Mouse (Mus musculus): Measurements from ENCODE around the gene Serac1. TPM values are rescaled to one million over a fixed set of nuclear protein-coding genes. Genes with fewer than 3 reads are reported as not detected.
A peak's percentile ranks its signal among the peaks of the same experiment; 100 is the strongest.
"Not testable (repeated sequence)": the region's sequence is repeated elsewhere in the genome, so short reads cannot be mapped to it uniquely, and the experiment has no call there.

Serac1 gene
- total RNA-seq, 1 experiment from 2014 or later = 6.4 TPM

GRCm38 (mm10) chr17:6073405-6073804, 6.1 kb downstream of the Serac1 start:
- no peak for ATAC-seq (ENCODE audit: extremely low read depth, insufficient number of reproducible peaks, low FRiP score, poor library complexity, severe bottlenecking)

GRCm38 (mm10) chr17:6069866-6070265, 9.7 kb downstream of the Serac1 start:
- ATAC-seq (ENCODE audit: extremely low read depth, insufficient number of reproducible peaks, low FRiP score, poor library complexity, severe bottlenecking) = no peak

GRCm38 (mm10) chr17:6067613-6068012, 11.9 kb downstream of the Serac1 start:
- ATAC-seq (ENCODE audit: extremely low read depth, insufficient number of reproducible peaks, low FRiP score, poor library complexity, severe bottlenecking) = no peak

GRCm38 (mm10) chr17:6066021-6066420, 13.5 kb downstream of the Serac1 start:
- ATAC-seq (ENCODE audit: extremely low read depth, insufficient number of reproducible peaks, low FRiP score, poor library complexity, severe bottlenecking) = no peak

DNA sequence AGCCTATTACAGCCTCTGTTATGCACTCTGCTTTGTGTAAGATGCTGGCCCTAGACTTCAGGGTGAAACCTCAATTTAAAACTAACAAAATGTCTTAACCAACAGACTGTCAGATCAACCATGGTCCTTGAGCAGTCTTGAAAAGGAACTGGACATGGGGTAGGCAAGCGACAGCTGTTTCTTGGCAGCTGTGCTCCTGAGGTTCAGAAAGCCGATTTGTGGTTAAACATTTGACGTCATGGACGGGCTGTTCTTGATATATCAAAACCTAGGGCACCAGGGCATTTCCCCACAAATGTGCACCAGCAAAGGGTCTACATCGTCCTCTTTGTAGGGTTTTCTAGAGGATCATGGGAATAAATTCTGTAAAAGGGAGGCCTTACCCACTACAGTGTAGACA, 16.0 kb downstream of the Serac1 start:
- ATAC-seq (ENCODE audit: extremely low read depth, insufficient number of reproducible peaks, low FRiP score, poor library complexity, severe bottlenecking) = no peak

DNA sequence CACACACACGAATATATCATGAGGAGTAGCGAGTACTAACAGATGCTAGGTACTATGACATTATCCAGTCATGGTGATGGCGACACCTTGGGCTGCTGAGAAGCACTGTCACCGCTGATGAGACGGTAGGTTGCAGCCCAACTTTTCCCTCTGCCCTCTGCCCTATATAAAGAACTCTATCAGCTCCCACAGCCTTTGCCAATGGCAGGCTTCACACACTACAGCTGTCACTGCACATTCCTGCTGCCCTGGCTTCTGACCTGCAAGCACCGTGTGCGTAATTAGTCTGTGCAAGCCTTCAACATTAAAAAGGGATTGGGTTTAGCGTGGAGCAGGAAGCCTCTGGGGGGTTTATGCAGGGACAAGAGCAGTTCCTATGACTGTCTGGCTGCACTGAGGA, 16.7 kb downstream of the Serac1 start:
- no peak for ATAC-seq (ENCODE audit: extremely low read depth, insufficient number of reproducible peaks, low FRiP score, poor library complexity, severe bottlenecking)

- peak; percentile 46; the same call in 1 of the 2 replicates for ATAC-seq (ENCODE audit: extremely low read depth, insufficient number of reproducible peaks, low FRiP score, poor library complexity, severe bottlenecking)
These were observed 24.6 kb downstream of the Serac1 start for GRCm38 (mm10) chr17:6054934-6055355.

DNA sequence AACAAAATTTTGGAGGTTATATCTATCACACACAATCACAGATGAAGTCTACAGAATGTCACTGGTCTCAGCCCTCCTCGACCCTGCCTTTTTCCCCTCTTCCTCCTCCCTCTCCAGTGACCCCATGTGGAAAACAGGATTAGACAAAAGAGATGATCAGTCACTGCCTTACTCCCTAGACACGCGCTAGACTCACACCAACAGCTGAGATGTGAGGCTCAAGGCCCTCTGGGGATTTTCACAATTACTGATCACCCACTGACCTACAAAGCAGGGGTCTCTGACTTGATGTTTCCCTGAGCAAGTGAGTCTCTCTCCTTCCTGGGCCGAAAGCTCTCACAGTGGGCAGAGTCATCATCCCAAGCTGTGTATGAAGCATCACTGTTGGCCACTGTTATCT, 26.7 kb downstream of the Serac1 start:
- ATAC-seq (ENCODE audit: extremely low read depth, insufficient number of reproducible peaks, low FRiP score, poor library complexity, severe bottlenecking) = no peak

GRCm38 (mm10) chr17:6037507-6037906, 42.0 kb downstream of the Serac1 start:
- no peak for ATAC-seq (ENCODE audit: extremely low read depth, insufficient number of reproducible peaks, low FRiP score, poor library complexity, severe bottlenecking)

DNA sequence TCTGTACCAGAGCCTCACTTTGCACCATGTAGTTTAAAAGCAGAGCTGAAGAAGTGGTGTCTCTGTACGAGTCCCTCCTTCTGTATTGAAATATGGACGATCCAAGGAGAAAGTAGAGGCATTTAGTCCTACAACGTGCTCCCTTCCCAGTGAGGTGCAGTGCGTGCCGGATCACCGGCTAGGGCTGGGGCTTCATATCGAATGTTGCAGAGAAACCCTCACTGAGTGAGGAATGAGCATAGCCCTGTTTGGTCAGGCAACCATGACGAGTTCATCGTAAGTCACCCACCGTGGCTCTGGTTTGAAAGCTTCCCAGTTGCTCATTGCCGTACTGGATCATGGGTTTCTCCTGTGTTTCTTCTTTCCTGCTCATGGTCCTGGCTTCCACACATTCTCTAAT, 42.7 kb downstream of the Serac1 start:
- ATAC-seq (ENCODE audit: extremely low read depth, insufficient number of reproducible peaks, low FRiP score, poor library complexity, severe bottlenecking) = no peak

GRCm38 (mm10) chr17:6036458-6036857, 43.1 kb downstream of the Serac1 start:
- ATAC-seq (ENCODE audit: extremely low read depth, insufficient number of reproducible peaks, low FRiP score, poor library complexity, severe bottlenecking) = no peak

DNA sequence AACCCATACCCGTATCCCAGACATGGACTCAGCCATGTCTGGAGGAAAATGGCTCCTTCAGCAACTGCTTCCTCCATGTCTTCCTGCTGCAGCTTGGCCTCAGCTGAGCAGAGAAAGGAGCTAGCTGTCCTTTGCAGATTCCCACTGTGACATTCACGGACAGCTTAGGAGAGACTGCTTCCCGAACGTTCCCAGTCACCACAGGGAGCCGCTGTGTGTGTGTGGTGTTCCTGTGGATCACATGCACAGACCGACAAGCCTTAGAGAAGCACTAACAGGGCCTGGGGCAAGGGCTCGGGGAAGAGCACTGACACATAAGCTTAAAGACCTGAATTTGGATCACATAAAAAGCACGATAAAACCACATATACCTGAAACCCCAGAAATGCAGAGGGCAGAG, 43.9 kb downstream of the Serac1 start:
- no peak for ATAC-seq (ENCODE audit: extremely low read depth, insufficient number of reproducible peaks, low FRiP score, poor library complexity, severe bottlenecking)

DNA sequence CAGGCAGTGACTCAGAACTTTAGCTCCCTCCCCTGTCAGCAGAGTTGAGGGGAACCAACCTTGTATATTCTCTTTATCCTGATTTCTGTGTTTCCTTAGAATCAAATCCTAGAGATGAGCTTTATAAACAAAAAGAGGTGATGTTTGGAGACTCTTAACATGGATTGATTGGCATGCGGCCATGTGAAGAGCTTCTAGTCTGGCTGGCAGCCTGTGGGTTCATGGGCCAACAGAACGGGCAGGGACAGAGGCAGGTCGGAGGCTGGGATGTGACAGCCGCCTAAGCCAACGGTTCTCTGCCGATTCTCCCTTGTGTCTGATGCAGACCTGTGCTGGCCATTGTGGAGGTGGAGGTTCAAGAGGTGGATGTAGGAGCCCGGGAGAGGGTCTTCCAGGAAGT, 53.7 kb downstream of the Serac1 start:
- ATAC-seq (ENCODE audit: extremely low read depth, insufficient number of reproducible peaks, low FRiP score, poor library complexity, severe bottlenecking) = no peak

- ATAC-seq (ENCODE audit: extremely low read depth, insufficient number of reproducible peaks, low FRiP score, poor library complexity, severe bottlenecking) = not testable (repeated sequence)
These were observed 58.2 kb downstream of the Serac1 start for GRCm38 (mm10) chr17:6021374-6021789.

- no peak for ATAC-seq (ENCODE audit: extremely low read depth, insufficient number of reproducible peaks, low FRiP score, poor library complexity, severe bottlenecking)
These were observed 58.9 kb downstream of the Serac1 start for GRCm38 (mm10) chr17:6020636-6021035.

DNA sequence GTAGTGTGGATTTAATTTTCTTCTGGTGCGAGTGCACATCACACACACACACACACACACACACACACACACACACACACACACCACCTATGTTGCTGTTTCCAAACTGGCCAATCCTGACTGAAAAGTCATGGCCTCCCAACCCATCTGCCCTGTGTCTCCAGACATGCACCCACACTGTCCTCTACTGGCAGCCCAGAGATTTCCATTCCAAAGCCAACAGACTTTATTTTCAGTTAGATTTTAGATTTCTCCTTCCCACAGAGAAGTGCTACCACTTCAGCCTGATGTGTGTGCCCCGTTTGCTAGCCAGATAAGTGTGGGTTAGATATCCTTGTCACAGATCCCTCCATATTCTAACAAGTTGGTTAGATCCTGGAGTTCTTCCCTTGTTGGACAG, 59.8 kb downstream of the Serac1 start:
- ATAC-seq (ENCODE audit: extremely low read depth, insufficient number of reproducible peaks, low FRiP score, poor library complexity, severe bottlenecking) = peak; percentile 35; the same call in 1 of the 2 replicates

DNA sequence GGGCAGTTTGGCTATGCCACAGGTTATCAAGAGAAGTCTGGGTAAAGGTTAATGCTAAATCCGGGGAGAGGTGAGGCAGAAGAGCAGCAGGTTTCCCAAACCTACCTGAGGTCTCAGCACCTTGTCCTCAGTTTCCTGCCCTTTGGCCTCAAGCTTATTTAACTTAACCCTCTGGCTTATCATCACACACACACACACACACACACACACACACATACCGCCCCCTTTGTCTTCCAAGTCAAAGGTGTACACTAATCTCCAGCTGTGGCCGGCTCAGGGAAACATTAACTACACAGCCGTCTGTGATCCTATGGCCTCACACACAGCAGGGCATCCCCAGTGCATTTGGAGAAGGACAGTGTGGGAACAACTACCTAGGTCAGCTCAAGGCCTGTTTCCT, 61.2 kb downstream of the Serac1 start:
- ATAC-seq (ENCODE audit: extremely low read depth, insufficient number of reproducible peaks, low FRiP score, poor library complexity, severe bottlenecking) = no peak

- no peak for ATAC-seq (ENCODE audit: extremely low read depth, insufficient number of reproducible peaks, low FRiP score, poor library complexity, severe bottlenecking)
These were observed 62.3 kb downstream of the Serac1 start for GRCm38 (mm10) chr17:6017268-6017667.

DNA sequence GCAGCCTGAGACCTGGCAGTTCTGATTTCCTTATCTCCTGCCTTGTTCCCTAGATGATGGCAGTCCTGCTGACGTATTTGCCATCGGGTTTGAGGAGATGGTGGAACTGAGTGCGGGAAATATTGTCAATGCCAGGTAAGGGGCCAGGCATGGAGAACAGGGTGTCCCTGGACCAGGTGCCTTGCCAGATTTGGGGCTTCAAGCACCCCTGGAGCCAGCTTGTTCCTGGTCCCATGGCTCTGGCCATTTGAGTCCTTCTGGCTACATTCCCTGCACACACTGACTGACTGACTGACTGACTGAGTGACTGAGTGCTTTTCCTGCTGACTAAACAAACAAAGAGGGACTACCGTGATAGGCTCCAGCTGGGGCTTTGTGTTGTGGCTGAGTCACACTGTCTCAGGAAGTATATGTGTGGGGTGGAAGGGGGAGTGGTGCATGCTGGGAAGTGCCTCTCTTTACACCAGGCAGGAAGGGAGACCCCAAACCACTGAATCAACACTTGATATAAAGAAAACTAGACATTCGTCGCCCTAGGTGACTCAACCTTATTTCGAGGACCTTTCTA, 63.2 kb downstream of the Serac1 start:
- peak; percentile 57; the same call in 1 of the 2 replicates for ATAC-seq (ENCODE audit: extremely low read depth, insufficient number of reproducible peaks, low FRiP score, poor library complexity, severe bottlenecking)

DNA sequence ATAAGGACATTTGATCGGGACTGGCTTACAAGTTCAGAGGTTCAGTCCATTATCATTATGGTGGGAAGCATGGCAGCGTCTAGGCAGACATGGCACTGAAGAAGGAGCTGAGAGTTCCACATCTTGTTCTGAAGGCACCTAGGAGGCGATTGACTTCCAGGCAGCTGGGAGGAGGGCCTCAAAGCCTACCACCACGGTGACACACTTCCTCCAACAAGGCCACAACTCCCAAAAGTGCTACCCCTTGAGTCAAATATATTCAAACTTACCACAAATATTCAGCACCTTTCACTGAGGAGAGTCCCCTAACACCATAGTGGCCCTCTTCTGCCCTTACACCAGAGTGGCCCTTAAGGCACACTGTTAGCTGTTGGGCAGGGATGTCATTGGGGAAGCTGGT, 64.6 kb downstream of the Serac1 start:
- no peak for ATAC-seq (ENCODE audit: extremely low read depth, insufficient number of reproducible peaks, low FRiP score, poor library complexity, severe bottlenecking)

- no peak for ATAC-seq (ENCODE audit: extremely low read depth, insufficient number of reproducible peaks, low FRiP score, poor library complexity, severe bottlenecking)
These were observed 66.5 kb downstream of the Serac1 start for GRCm38 (mm10) chr17:6013079-6013478.
